Mouse (Mus musculus) R1 (cell line): Measurements from ENCODE around the gene Tmod3.
"Not testable (repeated sequence)": the region's sequence is repeated elsewhere in the genome, so short reads cannot be mapped to it uniquely, and the experiment has no call there.

Experiments
- DNase-seq: peaks from one replicate; pipeline ENCODE4 v3.0.0-alpha.2; 2018; ENCODE audit warnings: low read depth, low spot score

The Tmod3 gene

DNA sequence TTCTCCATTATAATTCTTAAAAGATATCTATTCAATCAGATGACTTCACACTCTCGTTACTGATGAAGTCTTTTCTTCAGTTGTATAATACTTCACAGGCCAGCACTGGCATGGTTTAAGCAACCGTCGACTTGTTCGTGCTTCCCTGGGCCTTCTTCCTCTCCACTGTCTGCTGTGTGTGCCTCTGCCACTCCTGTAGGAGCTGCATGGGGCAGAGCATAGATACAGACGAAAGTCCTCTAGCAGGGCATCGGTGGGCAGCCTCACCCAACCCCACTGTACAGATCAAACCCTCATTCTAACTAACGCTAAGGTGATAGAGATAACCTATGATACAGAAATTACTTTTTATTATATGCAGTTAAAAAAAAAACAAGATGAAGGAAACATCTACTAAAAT lies 60.9 kb downstream of the Tmod3 start:
- DNase-seq = no peak

DNA sequence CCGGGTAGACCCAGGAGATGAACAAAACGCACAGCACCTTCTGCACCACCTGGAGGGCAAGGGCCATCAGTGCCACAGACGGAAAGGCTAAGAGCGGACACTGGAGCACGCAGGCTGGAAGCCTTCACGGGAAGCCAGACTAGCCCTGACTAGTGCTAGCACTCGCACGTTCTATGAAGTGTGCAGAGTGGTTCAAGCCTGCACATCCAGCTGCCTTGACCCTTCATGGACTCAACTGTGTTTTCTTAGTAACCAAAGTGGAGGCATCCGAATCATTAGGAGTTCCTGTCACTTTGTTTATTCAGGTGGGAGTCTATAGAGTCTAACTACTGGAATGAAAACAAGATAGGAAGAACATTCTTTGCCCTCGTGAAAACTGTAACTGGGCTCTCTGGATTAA lies 63.5 kb downstream of the Tmod3 start:
- no peak for DNase-seq

DNA sequence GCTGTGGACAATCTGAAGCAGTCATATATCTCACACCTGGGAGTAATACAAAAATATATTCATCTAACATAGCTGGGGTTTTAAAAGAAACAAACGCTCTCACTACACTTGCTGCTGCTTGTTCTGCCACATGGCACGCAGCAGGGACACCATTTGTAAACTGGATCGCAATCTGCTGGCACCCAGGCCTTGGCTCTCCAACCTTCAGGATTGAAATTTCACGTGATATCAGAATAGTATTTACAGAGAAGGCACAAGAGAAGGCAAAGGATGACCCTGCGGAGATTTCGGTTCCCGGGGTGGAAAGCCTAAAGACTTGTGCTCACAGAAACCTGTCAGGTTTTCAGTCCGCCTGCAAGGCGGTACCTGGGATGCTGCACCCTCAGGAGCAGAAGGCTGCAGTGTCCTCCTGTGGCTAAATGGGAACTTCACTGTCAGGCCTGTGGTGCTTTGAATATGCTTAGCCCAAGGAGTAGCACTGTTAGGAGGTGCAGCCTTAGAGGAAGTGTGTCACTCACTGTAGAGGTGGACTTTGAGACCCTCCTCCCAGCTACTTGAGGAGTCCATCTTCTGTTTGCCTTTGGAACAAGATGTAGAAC lies 65.0 kb downstream of the Tmod3 start:
- DNase-seq = no peak

DNA sequence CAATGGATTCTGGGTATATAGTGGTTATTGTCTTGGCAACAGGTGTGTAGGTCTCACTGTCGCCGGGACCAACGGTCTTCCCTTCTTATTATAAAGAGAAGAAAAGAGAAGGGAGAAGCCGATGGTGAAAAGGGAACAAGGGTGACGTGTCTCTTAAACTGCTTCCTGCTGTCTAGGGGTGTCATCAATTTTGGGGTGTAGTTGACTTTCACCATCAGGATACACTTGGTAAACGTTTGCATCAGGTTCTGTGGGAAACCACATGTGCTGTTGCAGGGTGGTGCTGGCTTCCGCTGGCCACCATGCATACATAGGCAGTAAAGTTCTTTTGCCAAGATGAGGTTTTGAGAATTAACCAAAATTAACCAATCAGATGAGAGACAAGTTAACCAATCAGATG lies 71.2 kb downstream of the Tmod3 start:
- DNase-seq = not testable (repeated sequence)

DNA sequence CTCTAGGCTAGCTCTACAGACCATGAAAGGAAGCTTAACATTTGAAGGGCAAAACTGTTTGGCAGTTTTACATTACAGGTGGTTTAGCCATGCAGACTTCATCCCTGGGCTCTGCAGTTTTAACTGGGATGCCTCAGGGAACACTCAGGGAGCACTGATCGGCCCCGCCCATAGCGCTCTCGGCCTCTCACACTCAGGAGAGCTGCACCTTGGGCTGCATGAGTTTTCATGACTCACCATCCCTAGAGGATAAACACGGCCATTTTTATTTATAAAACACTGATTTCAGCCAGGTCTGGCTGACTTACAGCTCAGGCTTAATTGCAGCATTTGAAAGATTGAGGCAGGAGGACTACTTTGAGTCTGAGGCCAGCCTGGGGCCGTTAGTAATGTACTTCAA lies 74.2 kb downstream of the Tmod3 start:
- DNase-seq = no peak

DNA sequence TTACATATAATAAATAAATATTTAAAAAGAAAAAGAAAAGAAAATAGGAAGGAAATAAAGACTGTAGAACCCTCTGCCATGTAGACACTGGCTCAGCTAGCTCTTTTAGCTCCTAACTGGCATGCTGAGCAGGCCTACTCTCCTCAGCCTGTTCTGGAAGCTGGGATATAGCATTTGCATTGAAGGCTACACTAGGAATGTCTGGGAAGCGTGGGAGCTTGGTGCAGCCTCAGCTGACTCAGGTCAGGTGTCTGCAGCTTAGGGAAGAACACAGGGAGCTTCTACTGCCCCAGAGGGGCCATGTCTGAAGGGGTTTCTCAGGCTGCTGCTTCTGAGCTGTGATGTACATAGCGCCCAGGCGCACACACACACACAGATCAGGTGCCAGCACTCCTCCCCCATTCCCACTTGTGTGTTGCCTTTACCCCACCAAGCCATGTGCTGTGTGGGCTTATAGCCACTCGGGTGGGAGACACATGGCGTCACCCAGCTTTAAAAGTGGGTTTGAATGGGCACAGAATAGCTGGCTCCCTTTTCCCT lies 78.9 kb downstream of the Tmod3 start:
- DNase-seq = no peak

DNA sequence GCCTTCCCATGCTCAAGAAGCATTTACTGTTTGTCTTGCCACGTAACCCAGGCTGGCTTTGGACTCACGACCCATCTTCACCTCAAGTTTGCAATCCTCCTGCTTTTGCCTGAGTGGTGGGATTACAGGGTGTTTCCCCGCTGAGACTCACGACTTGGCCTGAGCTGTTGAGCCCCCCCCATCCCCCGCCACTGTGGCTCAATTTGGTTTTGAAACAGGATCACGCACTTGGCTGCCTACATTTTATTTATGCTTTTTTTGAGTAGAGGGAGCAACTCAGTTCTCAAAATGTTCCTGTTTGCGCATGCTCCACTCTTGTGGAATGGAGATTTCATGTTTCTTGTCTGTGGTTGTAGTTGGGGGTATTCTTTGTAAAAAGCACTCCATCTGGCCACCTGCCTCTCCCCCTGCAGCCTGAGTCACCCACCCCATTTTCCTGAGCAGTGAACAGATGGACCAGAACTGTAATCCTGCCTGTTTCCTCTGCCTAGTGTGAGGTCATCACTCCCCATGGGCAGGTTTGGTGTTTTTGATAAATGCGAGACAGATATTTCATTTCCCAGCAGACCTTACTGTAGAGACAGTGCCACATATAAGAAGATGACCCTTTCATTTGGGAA lies 80.2 kb downstream of the Tmod3 start:
- DNase-seq = no peak

DNA sequence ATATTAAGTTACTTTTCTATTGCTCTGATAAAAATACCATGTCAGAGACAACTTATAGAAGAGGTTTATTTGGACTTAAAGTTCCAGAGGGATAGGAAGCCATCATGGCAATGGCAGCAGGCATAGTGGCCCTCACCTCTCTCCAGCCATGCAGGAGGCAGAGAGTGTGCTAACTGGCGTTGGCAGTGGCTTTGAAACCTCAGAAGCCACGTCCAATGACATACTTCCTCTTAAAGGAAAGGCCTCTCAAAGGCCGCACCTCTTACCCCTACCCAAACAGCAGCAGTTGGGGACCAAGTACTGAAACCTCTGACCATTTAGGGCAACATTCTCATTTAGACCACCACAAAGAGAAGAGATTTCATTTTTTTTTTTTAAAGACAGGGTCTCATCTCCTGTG lies 82.2 kb downstream of the Tmod3 start:
- no peak for DNase-seq

DNA sequence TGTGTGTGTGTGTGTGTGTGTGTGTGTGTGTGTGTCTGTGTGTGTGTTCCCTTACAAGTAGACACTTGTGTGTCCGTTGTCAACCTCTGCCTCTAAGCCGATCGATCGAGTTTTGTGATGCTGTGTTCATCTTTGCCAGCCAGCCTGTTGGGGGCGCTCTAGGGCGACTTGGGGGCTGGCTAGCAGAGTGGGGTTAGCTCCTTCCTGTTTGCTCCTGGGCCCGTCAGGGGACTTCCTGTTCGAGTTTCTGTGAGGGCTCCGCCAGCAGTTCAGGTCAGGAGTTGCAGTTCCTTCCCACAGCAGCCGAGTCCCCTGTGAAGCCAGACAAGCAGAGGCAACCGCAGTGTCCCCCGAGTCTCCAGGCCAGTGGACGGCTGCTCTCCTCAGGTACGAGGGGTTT lies 91.2 kb downstream of the Tmod3 start:
- peak; percentile 99 for DNase-seq

DNA sequence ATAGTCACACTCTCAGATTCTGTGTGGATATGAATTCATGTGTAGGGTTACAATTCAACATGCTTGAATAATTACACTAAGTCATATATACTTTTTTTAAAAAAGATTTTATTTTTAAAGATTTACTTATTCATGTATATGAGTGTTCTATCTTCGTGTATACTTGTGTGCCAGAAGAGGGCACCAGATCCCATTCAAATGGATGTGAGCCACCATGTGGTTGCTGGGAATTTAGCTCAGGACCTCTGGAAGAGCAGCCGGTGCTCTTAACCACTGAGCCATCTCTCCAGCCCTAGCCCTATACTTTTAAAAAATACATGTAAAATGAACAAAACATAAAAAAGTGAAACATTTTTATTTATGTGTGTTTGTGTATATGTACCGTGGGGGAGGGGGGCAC lies 91.9 kb downstream of the Tmod3 start:
- peak; percentile 82 for DNase-seq

DNA sequence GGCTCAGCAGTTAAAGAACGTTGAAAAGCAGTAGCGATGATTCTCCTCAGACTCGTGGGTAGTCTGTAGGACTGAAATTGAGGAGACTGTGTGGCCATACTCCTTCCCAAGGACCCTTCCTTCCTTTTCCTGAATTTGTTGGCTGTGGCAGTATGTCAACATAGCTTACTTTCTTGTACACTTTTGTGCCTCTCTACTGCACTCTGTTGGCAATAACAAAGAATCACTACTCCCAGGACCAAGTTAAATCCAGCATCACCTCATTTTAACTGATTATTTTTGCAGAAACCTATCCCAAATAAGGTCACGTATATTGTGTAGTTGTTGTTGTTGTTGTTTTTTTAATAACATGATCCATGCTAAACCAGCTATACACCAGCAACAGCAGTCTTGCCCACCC lies 92.8 kb downstream of the Tmod3 start:
- DNase-seq = peak; percentile 63

DNA sequence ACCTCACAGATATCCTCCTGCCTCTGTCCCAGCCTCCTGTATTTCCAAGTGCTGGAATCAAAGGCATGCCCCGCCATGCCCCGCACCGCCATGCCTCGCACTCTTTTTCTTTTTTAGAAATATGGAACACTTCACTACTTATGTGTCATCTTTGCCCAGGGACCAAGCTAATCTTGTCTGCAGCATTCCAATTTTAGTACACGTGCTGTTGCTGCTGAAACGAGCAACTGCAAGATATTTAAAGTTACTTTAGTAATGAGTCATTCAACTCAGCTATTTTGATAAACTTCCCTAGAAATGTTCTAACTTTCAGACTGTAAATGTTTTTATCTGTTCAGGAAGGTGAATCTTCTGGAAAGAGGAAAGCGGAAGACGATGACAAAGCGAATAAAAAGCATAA lies 93.6 kb downstream of the Tmod3 start:
- no peak for DNase-seq

DNA sequence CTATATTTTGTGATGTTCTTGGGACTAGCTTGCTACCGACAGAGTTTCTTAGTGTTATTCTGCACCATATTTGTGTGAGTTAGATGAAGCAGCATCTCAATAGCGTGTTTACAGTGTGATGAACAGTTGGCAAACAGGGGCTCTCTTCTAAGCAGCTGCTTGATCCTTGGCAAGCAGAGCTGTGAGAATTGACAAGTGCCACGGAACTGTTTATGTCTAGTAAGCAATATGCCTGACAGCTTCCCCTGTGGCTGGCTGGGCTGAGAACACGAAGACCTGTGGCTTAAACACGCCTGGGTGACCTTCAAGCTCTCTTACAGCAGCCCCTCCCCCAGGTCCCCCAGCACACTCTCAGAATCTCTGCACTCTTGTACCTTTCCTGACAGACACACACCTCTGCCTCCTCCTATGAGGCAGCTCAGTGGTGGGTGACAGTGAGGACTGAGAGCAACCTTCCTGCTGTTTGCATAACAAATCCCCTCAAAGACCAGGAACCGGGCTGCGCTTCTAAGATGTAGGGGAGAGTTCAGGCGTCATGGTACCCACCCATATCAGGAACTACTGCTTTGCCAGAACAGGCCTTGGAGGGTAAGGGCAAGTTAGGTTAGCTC lies 96.3 kb downstream of the Tmod3 start:
- peak; percentile 91 for DNase-seq

DNA sequence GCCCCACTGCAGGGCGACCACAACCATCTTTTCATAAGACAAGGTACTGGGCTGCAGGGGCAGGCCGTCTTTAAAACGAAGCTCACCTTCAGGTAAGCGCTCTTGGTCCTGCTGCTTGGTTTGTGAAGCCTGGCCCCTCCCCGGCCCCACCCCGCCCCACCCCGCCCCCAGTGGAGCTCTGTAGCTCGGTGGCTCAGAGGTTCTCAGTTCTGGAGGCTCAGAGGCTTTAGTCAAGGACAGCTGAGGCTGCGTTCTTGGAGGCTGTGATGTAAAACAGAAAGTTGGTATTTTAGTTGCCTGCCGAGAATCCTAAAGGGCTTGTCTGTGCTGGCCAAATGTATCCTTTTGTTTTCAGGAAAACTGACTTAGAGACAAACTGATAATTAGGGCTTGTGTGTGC lies 103.8 kb downstream of the Tmod3 start:
- peak; percentile 50 for DNase-seq

DNA sequence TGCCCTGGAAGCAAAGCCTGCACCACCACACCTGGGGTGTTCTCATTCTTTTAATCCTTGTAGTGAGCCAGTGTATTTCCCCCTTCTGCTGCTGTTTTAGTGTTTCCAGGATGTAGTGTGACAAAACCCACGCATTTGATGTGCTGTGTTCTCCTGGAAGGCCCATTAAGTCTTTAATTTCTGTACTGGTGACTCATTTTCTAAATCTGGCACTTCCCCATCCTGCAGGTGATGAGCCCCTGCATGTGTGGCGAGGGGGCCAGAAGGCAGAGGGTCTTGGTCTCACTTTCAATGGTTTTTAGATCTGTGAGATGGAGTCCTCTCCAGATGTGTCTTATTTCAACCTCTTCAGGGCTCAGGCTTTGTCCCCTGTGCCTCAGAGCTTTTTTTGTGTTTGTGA lies 105.5 kb downstream of the Tmod3 start:
- DNase-seq = no peak

DNA sequence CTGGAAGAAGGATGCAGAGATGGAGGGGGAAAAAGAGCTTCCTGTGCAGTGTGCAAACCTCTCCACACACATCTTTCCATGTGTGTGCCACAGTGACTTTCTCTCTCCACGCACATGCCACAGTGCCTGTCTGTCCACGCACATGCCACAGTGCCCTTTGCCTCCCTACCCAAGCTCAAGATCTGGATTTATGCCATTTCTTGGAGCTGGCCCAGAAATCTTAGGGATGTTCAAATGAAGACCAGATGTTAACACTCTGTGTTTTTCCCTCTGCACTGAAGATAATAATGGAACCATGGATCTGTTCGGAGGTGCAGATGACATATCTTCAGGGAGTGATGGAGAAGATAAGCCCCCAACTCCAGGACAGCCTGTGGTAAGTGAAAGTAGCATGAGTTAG lies 111.4 kb downstream of the Tmod3 start:
- no peak for DNase-seq
